Mouse (Mus musculus) liver, embryonic 11.5 days (tissue): ENCODE data around the gene Slf1. TPM values are rescaled to one million over a fixed set of nuclear protein-coding genes. Genes with fewer than 3 reads are reported as not detected.
"Not testable (repeated sequence)": the region's sequence is repeated elsewhere in the genome, so short reads cannot be mapped to it uniquely, and the experiment has no call there.

Experiments used
- ATAC-seq: fragments of 200-750 bp; cut with Nextera tagmentation; replicated peaks from 2 replicates; pipeline ENCODE4 v1.8.0; 2017; ENCODE audit warnings: moderate number of reproducible peaks, mild to moderate bottlenecking, moderate TSS enrichment, moderate library complexity; ENCODE audit not compliant: low FRiP score
- DNase-seq: peaks from one replicate; pipeline ENCODE4 v3.0.0-alpha.2; 2017; ENCODE audit warnings: low spot score
- H3K27ac ChIP-seq: fragments of 300-500 bp; sonication (generic); 2 replicates; pipeline ENCODE4 v1.5.1; 2014; ENCODE audit warnings: mild to moderate bottlenecking, low read depth, low read length, control low read depth
- H3K27me3 ChIP-seq: fragments of 300-500 bp; sonication (generic); replicated peaks from 2 replicates; pipeline ENCODE4 v1.6.1; 2014; ENCODE audit warnings: low read length, mixed read lengths; ENCODE audit not compliant: control insufficient read depth, insufficient read depth
- H3K36me3 ChIP-seq: fragments of 300-500 bp; sonication (generic); 2 replicates; pipeline ENCODE4 v1.6.1; 2014; ENCODE audit warnings: mild to moderate bottlenecking, low read length, moderate library complexity, mixed read lengths; ENCODE audit not compliant: control insufficient read depth, insufficient read depth
- H3K4me1 ChIP-seq: fragments of 300-500 bp; sonication (generic); replicated peaks from 2 replicates; pipeline ENCODE4 v1.6.1; 2014; ENCODE audit warnings: low read length, mixed read lengths; ENCODE audit not compliant: control insufficient read depth, insufficient read depth
- H3K4me2 ChIP-seq: fragments of 300-500 bp; sonication (generic); 2 replicates; pipeline ENCODE4 v1.6.1; 2014; ENCODE audit warnings: mild to moderate bottlenecking, control low read depth, moderate library complexity
- H3K4me3 ChIP-seq: fragments of 300-500 bp; sonication (generic); 2 replicates; pipeline ENCODE4 v1.5.1; 2014; ENCODE audit warnings: low read depth, low read length, control low read depth
- H3K9ac ChIP-seq: fragments of 300-500 bp; sonication (generic); 2 replicates; pipeline ENCODE4 v1.6.1; 2014; ENCODE audit warnings: low read depth, low read length, control low read depth
- H3K9me3 ChIP-seq: fragments of 300-500 bp; sonication (generic); 2 replicates; pipeline ENCODE4 v1.6.1; 2016; ENCODE audit warnings: low read length, inconsistent platforms, mixed read lengths; ENCODE audit not compliant: control insufficient read depth
- WGBS: fragments of 180-500 bp; shearing (Covaris S2); extraction: QIAGEN DNeasy Blood & Tissue Kit; methylation state at CpG from one replicate; pipeline ENCODE4 v1.1.7; 2014; 5-methylcytosine and 5-hydroxymethylcytosine counted together
- polyA plus RNA-seq: library from polyadenylated mRNA; unstranded; fragments of >200 nt; fragmentation: Nextera tagmentation; extraction: Ambion mirVana; gene quantifications from 2 replicates; pipeline ENCODE4 v1.2.1, GENCODE M21; 2014

Slf1 gene
- polyA plus RNA-seq, 1 experiment from 2014 or later = 33.5 TPM

DNA sequence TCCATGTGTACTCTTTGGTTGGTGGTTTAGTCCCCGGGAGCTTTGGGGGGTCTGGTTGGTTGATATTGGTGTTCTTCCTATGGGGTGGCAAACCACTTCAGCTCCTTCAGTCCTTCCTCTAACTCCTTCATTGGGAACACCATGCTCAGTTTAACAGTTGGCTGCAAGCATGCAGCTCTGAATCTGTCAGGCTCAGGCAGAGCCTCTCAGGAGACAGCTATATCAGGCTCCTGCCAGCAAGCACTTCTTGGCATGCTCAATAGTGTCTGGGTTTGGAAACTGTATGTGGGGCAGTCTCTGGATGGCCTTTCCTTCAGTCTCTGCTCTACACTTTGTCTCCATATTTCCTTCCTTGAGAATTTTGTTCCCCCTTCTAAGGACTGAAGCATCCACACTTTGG lies 42.4 kb downstream of the Slf1 start:
- not testable (repeated sequence) for DNase-seq, ATAC-seq
- WGBS = 95% methylated on average over 1 of the region's 1 CpGs

DNA sequence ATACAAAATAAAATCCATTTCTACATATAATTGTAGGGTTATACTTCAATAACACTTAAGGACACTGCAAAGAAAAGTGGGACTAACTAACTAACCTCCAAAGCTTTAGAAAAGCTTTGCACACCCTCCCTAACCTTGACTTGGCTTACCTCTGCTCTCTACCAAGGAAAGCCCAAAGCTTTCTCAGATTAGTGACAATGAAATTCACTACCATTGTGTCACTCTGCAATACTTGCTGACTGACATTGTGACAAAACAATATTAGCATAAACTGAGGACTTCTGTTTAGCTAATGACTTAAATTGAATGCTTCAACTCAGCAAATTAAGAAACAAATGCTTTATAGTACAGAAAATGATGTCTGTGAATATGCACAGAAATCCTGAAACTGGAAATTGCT lies 63.2 kb downstream of the Slf1 start:
- Histone ChIP-seq H3K4me3 (no peak overlapping the region), H3K9ac (no peak overlapping the region), H3K27me3 (no peaks in the 10 kb centered on the region), H3K27ac (no peak overlapping the region), H3K9me3 (0 out of 2 replicates have a peak, but pooled peaks cover under 1% of the 10 kb centered on the region), H3K36me3 (peaks cover 5% of the 10 kb centered on the region; the same call in 1 of the 2 replicates), H3K4me2 (no peak overlapping the region), H3K4me1 (no peaks in the 10 kb centered on the region)
- DNase-seq = no peak
- no peak for ATAC-seq

More for the DNA sequence above, 42.4 kb downstream of the Slf1 start:
- H3K36me3 ChIP-seq, H3K4me3 ChIP-seq, H3K4me2 ChIP-seq, H3K27ac ChIP-seq, H3K9me3 ChIP-seq, H3K4me1 ChIP-seq, H3K27me3 ChIP-seq, H3K9ac ChIP-seq: not testable (repeated sequence)

- Histone ChIP-seq H3K27ac (no peak overlapping the region), H3K4me3 (no peak overlapping the region), H3K27me3 (no peaks in the 10 kb centered on the region), H3K9ac (no peak overlapping the region), H3K4me1 (no peaks in the 10 kb centered on the region), H3K36me3 (peaks cover 4% of the 10 kb centered on the region; the same call in 1 of the 2 replicates), H3K4me2 (no peak overlapping the region), H3K9me3 (no peaks in the 10 kb centered on the region)
- ATAC-seq (no peak), DNase-seq (no peak)
- WGBS = 92% methylated on average over 1 of the region's 1 CpGs
Observed at GRCm38 (mm10) chr13:77068847-77069246, 66.4 kb downstream of the Slf1 start.

DNA sequence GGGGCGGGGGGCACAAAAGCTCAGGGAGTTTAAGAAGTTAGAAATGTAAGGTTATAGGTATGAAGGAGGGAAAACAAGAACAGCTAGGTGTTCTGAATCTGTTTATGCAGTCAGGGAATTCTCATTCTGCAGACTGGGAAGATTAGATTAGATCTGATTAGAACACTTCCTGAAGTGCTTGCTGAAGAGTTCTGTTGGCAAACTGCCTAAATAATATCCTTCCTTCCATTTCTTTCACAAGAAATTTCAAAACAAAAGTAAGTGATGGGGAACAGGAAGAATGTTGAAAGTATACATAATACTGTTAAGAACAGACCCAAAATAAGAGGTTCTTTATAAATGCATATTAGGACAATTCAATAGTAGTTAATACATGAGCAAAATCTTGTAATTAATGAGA lies 72.1 kb downstream of the Slf1 start:
- no peaks in the 10 kb centered on the region for H3K4me1 ChIP-seq
- H3K36me3 ChIP-seq = no peaks in the 10 kb centered on the region
- H3K9me3 ChIP-seq = no peaks in the 10 kb centered on the region
- no peak overlapping the region for H3K27ac ChIP-seq
- WGBS = 95% methylated on average over 1 of the region's 1 CpGs
- H3K9ac ChIP-seq = no peak overlapping the region
- DNase-seq (no peak), ATAC-seq (no peak)
- no peaks in the 10 kb centered on the region for H3K27me3 ChIP-seq
- H3K4me2 ChIP-seq = no peak overlapping the region
- H3K4me3 ChIP-seq = no peak overlapping the region

GRCm38 (mm10) chr13:77049736-77050135 lies 85.5 kb downstream of the Slf1 start:
- no peak for ATAC-seq
- Histone ChIP-seq H3K9ac (no peak overlapping the region), H3K27me3 (no peaks in the 10 kb centered on the region), H3K36me3 (no peaks in the 10 kb centered on the region; the same call in 1 of the 2 replicates), H3K4me2 (no peak overlapping the region), H3K27ac (no peak overlapping the region), H3K4me1 (no peaks in the 10 kb centered on the region), H3K4me3 (no peak overlapping the region), H3K9me3 (no peaks in the 10 kb centered on the region)
- 92% methylated on average over 3 of the region's 3 CpGs for WGBS
- no peak for DNase-seq

DNA sequence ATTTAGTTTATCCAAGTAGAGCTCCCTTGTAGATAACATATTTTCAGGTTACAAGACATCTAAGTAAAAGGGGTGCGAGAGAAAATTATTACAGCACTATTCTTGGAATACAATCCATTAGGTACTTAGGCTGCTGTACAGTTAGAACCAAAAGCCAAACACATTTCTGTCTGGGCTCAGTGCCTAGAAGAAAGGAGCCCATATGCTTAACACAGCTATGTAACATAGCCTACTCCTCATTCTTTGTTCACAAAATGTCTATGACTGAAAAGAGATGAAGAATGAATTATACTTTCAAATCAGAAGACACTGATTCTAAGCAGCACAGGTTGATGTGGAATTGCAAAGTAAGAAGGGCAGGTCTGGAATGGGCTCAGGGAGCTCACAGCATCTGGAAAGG lies 86.8 kb downstream of the Slf1 start:
- no peak overlapping the region for H3K9ac ChIP-seq
- no peaks in the 10 kb centered on the region for H3K4me1 ChIP-seq
- no peaks in the 10 kb centered on the region; the same call in 1 of the 2 replicates for H3K36me3 ChIP-seq
- no peak for DNase-seq
- no peak overlapping the region for H3K27ac ChIP-seq
- no peak for ATAC-seq
- H3K9me3 ChIP-seq = no peaks in the 10 kb centered on the region
- no peak overlapping the region for H3K4me2 ChIP-seq
- no peak overlapping the region for H3K4me3 ChIP-seq
- no peaks in the 10 kb centered on the region for H3K27me3 ChIP-seq
- 94% methylated on average over 1 of the region's 1 CpGs for WGBS

DNA sequence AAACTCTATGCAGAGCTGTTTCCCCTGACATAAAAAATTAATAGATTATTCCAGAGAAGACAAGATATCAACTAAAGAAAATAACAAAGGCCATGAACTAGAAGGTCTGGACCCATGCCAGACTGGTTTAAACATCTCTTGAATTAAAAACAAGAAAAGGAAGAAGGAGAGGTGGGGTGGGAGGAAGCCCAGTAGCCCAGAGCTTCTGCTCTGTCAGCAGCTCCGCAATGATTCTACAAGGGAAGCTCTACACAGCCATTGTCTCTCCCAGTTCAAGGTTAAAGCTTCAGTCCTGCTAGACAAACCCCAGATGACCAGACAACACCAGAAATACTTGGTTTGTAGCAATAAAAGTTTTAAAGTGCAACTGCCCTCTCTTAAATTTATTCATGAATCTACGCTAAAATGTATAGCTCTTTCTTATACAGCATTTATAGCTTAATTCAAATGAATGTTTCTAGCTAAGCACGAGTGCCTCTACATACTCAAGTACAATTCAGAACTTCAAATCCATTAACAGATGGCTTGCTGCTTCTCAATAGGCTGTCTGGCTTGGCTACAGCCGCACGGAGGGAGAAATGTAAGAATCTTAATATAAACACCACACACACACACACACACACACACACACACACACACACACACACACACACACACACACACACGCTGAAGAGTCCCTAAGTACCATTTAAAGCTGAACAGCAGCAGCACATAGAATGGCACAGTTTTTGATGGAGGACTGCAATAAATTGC lies 87.9 kb downstream of the Slf1 start:
- Histone ChIP-seq H3K27me3 (no peaks in the 10 kb centered on the region), H3K4me1 (no peaks in the 10 kb centered on the region), H3K4me3 (no peak overlapping the region), H3K9ac (no peak overlapping the region), H3K27ac (no peak overlapping the region), H3K4me2 (no peak overlapping the region), H3K9me3 (no peaks in the 10 kb centered on the region), H3K36me3 (no peaks in the 10 kb centered on the region; the same call in 1 of the 2 replicates)
- ATAC-seq (no peak), DNase-seq (no peak)
- WGBS = 83% methylated on average over 6 of the region's 6 CpGs

GRCm38 (mm10) chr13:77046416-77046815 lies 88.9 kb downstream of the Slf1 start:
- Histone ChIP-seq H3K36me3 (no peaks in the 10 kb centered on the region; the same call in 1 of the 2 replicates), H3K4me3 (no peak overlapping the region), H3K9me3 (no peaks in the 10 kb centered on the region), H3K4me1 (no peaks in the 10 kb centered on the region), H3K4me2 (no peak overlapping the region), H3K27me3 (no peaks in the 10 kb centered on the region), H3K27ac (no peak overlapping the region), H3K9ac (no peak overlapping the region)
- 85% methylated on average over 10 of the region's 10 CpGs for WGBS
- no peak for ATAC-seq
- no peak for DNase-seq

DNA sequence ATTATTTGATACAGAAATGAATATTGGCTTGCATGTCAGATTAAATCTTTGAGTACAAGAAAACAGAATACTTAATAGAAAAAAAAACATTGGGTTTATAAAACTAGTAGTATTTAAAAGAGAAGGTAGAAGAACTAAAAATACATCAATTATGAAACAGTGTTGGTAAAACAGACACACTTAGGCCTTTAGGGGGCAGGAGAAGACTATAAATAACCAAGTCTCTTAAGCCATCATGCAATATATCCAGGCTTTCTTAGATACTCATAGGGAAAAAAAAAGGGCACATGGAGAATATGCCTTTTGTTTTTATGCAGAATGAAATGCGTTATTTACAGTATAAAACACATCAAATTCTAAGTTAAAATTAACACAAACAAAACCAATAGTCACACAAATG lies 89.9 kb downstream of the Slf1 start:
- Histone ChIP-seq H3K27ac (no peak overlapping the region), H3K27me3 (no peaks in the 10 kb centered on the region), H3K4me1 (no peaks in the 10 kb centered on the region), H3K36me3 (no peaks in the 10 kb centered on the region), H3K4me2 (no peak overlapping the region), H3K4me3 (no peak overlapping the region), H3K9ac (no peak overlapping the region), H3K9me3 (no peaks in the 10 kb centered on the region)
- no peak for ATAC-seq
- DNase-seq = no peak
- WGBS = 91% methylated on average over 1 of the region's 1 CpGs
